Mouse (Mus musculus): ENCODE data around the gene Gmpr2. TPM values are rescaled to one million over a fixed set of nuclear protein-coding genes. Genes with fewer than 3 reads are reported as not detected.

The Gmpr2 gene
- total and polyA plus RNA-seq, 2 experiments from 2014 or later = 27.4 to 29.2 TPM

DNA sequence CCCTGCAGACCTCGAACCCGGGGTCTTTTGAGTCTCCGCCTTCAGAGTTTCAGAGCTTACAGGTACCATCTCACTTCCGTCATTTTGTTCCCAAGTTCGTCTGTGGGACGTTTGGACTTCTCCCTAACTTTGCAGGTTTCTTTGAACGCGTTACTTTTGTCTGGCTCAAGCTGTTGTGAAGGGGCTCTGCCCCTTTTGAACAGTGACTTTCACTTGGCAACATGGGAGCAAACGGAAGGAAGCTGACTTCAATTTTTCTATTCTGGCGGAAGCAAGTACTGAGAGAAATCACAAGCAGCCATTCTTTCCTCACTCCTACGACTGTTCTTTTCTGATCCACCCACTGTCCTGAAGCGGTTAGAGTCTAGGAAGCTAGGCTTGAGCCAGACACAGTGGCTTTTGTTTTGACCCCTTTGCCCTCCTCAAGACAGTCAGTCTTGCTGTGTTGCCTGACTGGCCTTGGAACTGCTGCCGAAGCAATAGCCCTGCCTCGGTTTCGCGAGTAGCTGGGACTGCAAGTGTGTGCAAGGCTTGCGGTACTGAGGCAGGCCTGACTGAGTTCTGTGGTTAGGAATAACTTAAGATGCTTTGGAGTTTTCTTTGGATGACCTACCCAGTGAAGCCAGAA lies 27.4 kb upstream of the Gmpr2 start:
- TF ChIP-seq CTCF (IDR thresholded peaks at IDR 0.05; ENCODE audit: low read depth) = no peak
- no peak for TF ChIP-seq EP300 (IDR thresholded peaks at IDR 0.05; ENCODE audit: low read depth)
- H3K9me3 ChIP-seq (replicated peaks; ENCODE audit: control insufficient read depth, low read length) = no peaks in the 10 kb centered on the region
- H3K4me1 ChIP-seq (ENCODE audit: control insufficient read depth, insufficient read depth) = peaks cover 17% of the 10 kb centered on the region
- peak overlapping the region; percentile 98 for H3K27ac ChIP-seq (ENCODE audit: low read depth)
- peak overlapping the region; percentile 98 for H3K4me3 ChIP-seq (ENCODE audit: low read depth, low read length)
- no peaks in the 10 kb centered on the region for H3K27me3 ChIP-seq (ENCODE audit: control insufficient read depth, insufficient read depth, low read length)
- peaks cover 32% of the 10 kb centered on the region for H3K36me3 ChIP-seq (replicated peaks; ENCODE audit: control insufficient read depth, insufficient read depth, low read length)
- 15% methylated on average over 17 of the region's 17 CpGs for WGBS
- DNase-seq (ENCODE audit: low spot score) = peak; percentile 26
- peak overlapping the region; percentile 96 for H3K4me2 ChIP-seq (ENCODE audit: low read depth, low read length)
- peak overlapping the region; percentile 86 for H3K9ac ChIP-seq (replicated peaks; ENCODE audit: low read depth, low read length)
- ATAC-seq (ENCODE audit: insufficient read depth, low read depth) = no peak

DNA sequence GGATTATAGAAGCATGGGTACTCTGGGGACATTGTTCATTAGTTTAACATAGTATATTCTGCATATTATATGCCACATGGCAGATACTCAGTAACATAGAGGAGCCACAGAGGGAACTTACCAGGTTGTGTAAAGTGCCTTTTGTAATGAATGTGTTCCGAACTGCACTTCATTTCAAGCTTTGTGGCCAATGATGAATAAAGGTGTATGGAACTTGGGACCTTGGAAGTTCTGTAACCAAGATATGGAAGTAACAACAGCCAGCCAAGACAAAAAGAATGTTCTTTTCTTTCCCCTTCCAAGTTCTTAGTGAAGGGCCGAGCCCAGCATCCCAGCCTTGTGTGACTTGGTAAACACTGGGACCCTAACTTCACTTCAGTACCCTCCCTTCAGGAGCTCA lies 21.9 kb upstream of the Gmpr2 start, which contains the start of gene Tssk4:
Gene Tssk4, plus strand, starts transcription at position 301 of the 400 bp plus-strand sequence.
- peaks cover 10% of the 10 kb centered on the region; the same call in 1 of the 2 replicates for H3K36me3 ChIP-seq (replicated peaks; ENCODE audit: control insufficient read depth, insufficient read depth, low read length)
- H3K27ac ChIP-seq (ENCODE audit: low read depth) = no peak within 1 kb of the TSS
- no peaks in the 10 kb centered on the region for H3K9me3 ChIP-seq (replicated peaks; ENCODE audit: control insufficient read depth, low read length)
- H3K9ac ChIP-seq (replicated peaks; ENCODE audit: low read depth, low read length) = no peak within 1 kb of the TSS
- DNase-seq (ENCODE audit: low spot score) (no peak), ATAC-seq (ENCODE audit: insufficient read depth, low read depth) (no peak)
- WGBS = 87% methylated on average over 2 of the region's 2 CpGs
- no peaks in the 10 kb centered on the region for H3K27me3 ChIP-seq (ENCODE audit: control insufficient read depth, insufficient read depth, low read length)
- no peak within 1 kb of the TSS for H3K4me3 ChIP-seq (ENCODE audit: low read depth, low read length)
- no peaks in the 10 kb centered on the region for H3K4me1 ChIP-seq (ENCODE audit: control insufficient read depth, insufficient read depth)
- H3K4me2 ChIP-seq (ENCODE audit: low read depth, low read length) = no peak within 1 kb of the TSS
- no peak for TF ChIP-seq EP300 (IDR thresholded peaks at IDR 0.05; ENCODE audit: low read depth)
- no peak for TF ChIP-seq CTCF (IDR thresholded peaks at IDR 0.05; ENCODE audit: low read depth)

GRCm38 (mm10) chr14:55651528-55651927 lies 20.2 kb upstream of the Gmpr2 start:
- TF ChIP-seq CTCF (IDR thresholded peaks at IDR 0.05; ENCODE audit: low read depth) = no peak
- Histone ChIP-seq H3K27ac (ENCODE audit: low read depth) (no peak overlapping the region), H3K36me3 (replicated peaks; ENCODE audit: control insufficient read depth, insufficient read depth, low read length) (peaks cover 3% of the 10 kb centered on the region; the same call in 1 of the 2 replicates), H3K4me1 (ENCODE audit: control insufficient read depth, insufficient read depth) (no peaks in the 10 kb centered on the region), H3K27me3 (ENCODE audit: control insufficient read depth, insufficient read depth, low read length) (no peaks in the 10 kb centered on the region), H3K4me2 (ENCODE audit: low read depth, low read length) (no peak overlapping the region), H3K9me3 (replicated peaks; ENCODE audit: control insufficient read depth, low read length) (no peaks in the 10 kb centered on the region), H3K4me3 (ENCODE audit: low read depth, low read length) (no peak overlapping the region), H3K9ac (replicated peaks; ENCODE audit: low read depth, low read length) (no peak overlapping the region)
- ATAC-seq (ENCODE audit: insufficient read depth, low read depth) (no peak), DNase-seq (ENCODE audit: low spot score) (no peak)
- WGBS = 74% methylated on average over 7 of the region's 7 CpGs

DNA sequence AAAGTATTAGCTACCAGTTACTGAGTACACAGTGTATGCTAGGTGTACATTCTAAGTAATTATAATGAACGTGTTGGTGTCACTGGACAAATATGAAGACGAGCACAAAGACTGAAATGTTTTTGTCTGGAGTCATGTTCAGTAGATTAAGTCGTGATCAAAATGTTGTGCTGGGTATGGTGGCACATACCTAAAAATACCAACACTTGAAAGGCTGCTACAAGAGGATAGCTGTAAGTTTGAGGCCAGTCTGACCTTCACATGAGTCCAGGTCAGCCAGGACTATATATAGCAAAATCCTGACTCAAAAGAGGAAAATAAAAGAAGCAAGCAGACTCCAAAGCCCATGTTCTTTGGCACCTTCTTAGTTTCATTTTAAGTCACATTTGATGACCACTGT lies 14.8 kb upstream of the Gmpr2 start:
- Histone ChIP-seq H3K9ac (replicated peaks; ENCODE audit: low read depth, low read length) (no peak overlapping the region), H3K4me2 (ENCODE audit: low read depth, low read length) (peak overlapping the region; percentile 16; the same call in 1 of the 2 replicates)

GRCm38 (mm10) chr14:55658011-55658410 lies 13.7 kb upstream of the Gmpr2 start:
- Histone ChIP-seq H3K4me2 (ENCODE audit: low read depth, low read length) (no peak overlapping the region), H3K4me1 (ENCODE audit: control insufficient read depth, insufficient read depth) (peaks cover 24% of the 10 kb centered on the region), H3K9me3 (replicated peaks; ENCODE audit: control insufficient read depth, low read length) (no peaks in the 10 kb centered on the region), H3K27me3 (ENCODE audit: control insufficient read depth, insufficient read depth, low read length) (no peaks in the 10 kb centered on the region), H3K36me3 (replicated peaks; ENCODE audit: control insufficient read depth, insufficient read depth, low read length) (peaks cover 20% of the 10 kb centered on the region), H3K9ac (replicated peaks; ENCODE audit: low read depth, low read length) (no peak overlapping the region), H3K27ac (ENCODE audit: low read depth) (peak overlapping the region; percentile 94), H3K4me3 (ENCODE audit: low read depth, low read length) (no peak overlapping the region)
- TF ChIP-seq EP300 (IDR thresholded peaks at IDR 0.05; ENCODE audit: low read depth) (no peak), CTCF (IDR thresholded peaks at IDR 0.05; ENCODE audit: low read depth) (no peak)
- WGBS = 53% methylated on average over 5 of the region's 5 CpGs
- no peak for ATAC-seq (ENCODE audit: insufficient read depth, low read depth)
- no peak for DNase-seq (ENCODE audit: low spot score)

More for the DNA sequence above, 14.8 kb upstream of the Gmpr2 start:
- TF ChIP-seq CTCF (IDR thresholded peaks at IDR 0.05; ENCODE audit: low read depth) (no peak), EP300 (IDR thresholded peaks at IDR 0.05; ENCODE audit: low read depth) (no peak)
- no peaks in the 10 kb centered on the region for H3K9me3 ChIP-seq (replicated peaks; ENCODE audit: control insufficient read depth, low read length)
- ATAC-seq (ENCODE audit: insufficient read depth, low read depth) (peak; percentile 78), DNase-seq (ENCODE audit: low spot score) (peak; percentile 78)
- H3K4me1 ChIP-seq (ENCODE audit: control insufficient read depth, insufficient read depth) = peaks cover 24% of the 10 kb centered on the region
- peaks cover 15% of the 10 kb centered on the region for H3K36me3 ChIP-seq (replicated peaks; ENCODE audit: control insufficient read depth, insufficient read depth, low read length)
- no peak overlapping the region for H3K4me3 ChIP-seq (ENCODE audit: low read depth, low read length)
- WGBS = 38% methylated on average over 3 of the region's 3 CpGs
- peak overlapping the region; percentile 94 for H3K27ac ChIP-seq (ENCODE audit: low read depth)
- H3K27me3 ChIP-seq (ENCODE audit: control insufficient read depth, insufficient read depth, low read length) = no peaks in the 10 kb centered on the region

Measured in heart, postnatal 0 days (tissue).